ENCODE assay signal across 17 mouse cellular contexts in genomic region chr2:153318408-153318807, GRCm38 (mm10).
"Had no signal": no experiment of that assay in that cellular context is flagged by ENCODE, and none has a peak within 500 bp of the region (broad histone marks: within the 10 kb centered on the region; RNA-seq: fewer than 3 reads in every experiment).

No protein-coding gene starts in this region.

- H3K27ac ChIP-seq: midbrain, embryonic 12.5 days; midbrain, embryonic 15.5 days; neural tube, embryonic 12.5 days; stomach, postnatal 0 days had no signal

- H3K27me3 ChIP-seq: kidney, embryonic 15.5 days; liver, embryonic 12.5 days; midbrain, embryonic 12.5 days; midbrain, embryonic 15.5 days; neural tube, embryonic 12.5 days; neural tube, embryonic 15.5 days had no signal

- H3K9ac ChIP-seq: kidney, embryonic 15.5 days; liver, embryonic 12.5 days; midbrain, embryonic 12.5 days; midbrain, embryonic 15.5 days; neural tube, embryonic 12.5 days; neural tube, embryonic 15.5 days had no signal

- ATAC-seq: intestine, postnatal 0 days; liver, embryonic 12.5 days; midbrain, embryonic 15.5 days had no signal

- DNase-seq: kidney, adult 8-10 months; layer of hippocampus, postnatal 36 days; right cerebral cortex, adult 18-20 months; right cerebral cortex, postnatal 14 days; right cerebral cortex, postnatal 4 days; thymus, adult 2 months; thymus, postnatal 14 days; thymus, postnatal 4 days had no signal

- H3K4me2 ChIP-seq: kidney, embryonic 15.5 days; liver, embryonic 12.5 days; midbrain, embryonic 12.5 days; midbrain, embryonic 15.5 days; neural tube, embryonic 12.5 days; neural tube, embryonic 15.5 days had no signal

- H3K4me3 ChIP-seq: kidney, embryonic 15.5 days; left cerebral cortex, adult 2 months; liver, embryonic 12.5 days; midbrain, embryonic 12.5 days; midbrain, embryonic 15.5 days; neural tube, embryonic 12.5 days; neural tube, embryonic 15.5 days had no signal

- H3K9me3 ChIP-seq: kidney, embryonic 15.5 days; liver, embryonic 12.5 days; midbrain, embryonic 12.5 days; midbrain, embryonic 15.5 days; neural tube, embryonic 12.5 days; neural tube, embryonic 15.5 days had no signal

- H3K4me1 ChIP-seq: kidney, embryonic 15.5 days; liver, embryonic 12.5 days; midbrain, embryonic 12.5 days; midbrain, embryonic 15.5 days; neural tube, embryonic 12.5 days; neural tube, embryonic 15.5 days had no signal
